Mouse (Mus musculus) layer of hippocampus, adult 2 months (tissue): Measurements from ENCODE around the gene Ppil6. TPM values are rescaled to one million over a fixed set of nuclear protein-coding genes. Genes with fewer than 3 reads are reported as not detected.
"Not testable (repeated sequence)": the region's sequence is repeated elsewhere in the genome, so short reads cannot be mapped to it uniquely, and the experiment has no call there.

Source experiments
- DNase-seq, 2 experiments: peaks; one replicate each; pipeline ENCODE4 v3.0.0; 2022; ENCODE audit warnings: low spot score in 2 of 2
- H3K27ac ChIP-seq: fragments of 200-600 bp; 2 replicates; pipeline ENCODE4 v1.8.1; 2022
- H3K4me3 ChIP-seq: fragments of 200-600 bp; 2 replicates; pipeline ENCODE4 v1.8.1; 2022; ENCODE audit warnings: mild to moderate bottlenecking
- CTCF ChIP-seq: fragments of 200-600 bp; conservative IDR thresholded peaks from 2 replicates; pipeline ENCODE4 v1.8.1; 2022; ENCODE audit warnings: antibody characterized with exemption, mild to moderate bottlenecking, moderate library complexity
- total RNA-seq, 2 experiments: library from RNA; stranded (reverse); gene quantifications; 2 replicates each; pipeline ENCODE4 v1.2.3; 2021

Ppil6 gene
- total RNA-seq, 2 experiments from 2014 or later, result 7.8 to 9.7 TPM

DNA sequence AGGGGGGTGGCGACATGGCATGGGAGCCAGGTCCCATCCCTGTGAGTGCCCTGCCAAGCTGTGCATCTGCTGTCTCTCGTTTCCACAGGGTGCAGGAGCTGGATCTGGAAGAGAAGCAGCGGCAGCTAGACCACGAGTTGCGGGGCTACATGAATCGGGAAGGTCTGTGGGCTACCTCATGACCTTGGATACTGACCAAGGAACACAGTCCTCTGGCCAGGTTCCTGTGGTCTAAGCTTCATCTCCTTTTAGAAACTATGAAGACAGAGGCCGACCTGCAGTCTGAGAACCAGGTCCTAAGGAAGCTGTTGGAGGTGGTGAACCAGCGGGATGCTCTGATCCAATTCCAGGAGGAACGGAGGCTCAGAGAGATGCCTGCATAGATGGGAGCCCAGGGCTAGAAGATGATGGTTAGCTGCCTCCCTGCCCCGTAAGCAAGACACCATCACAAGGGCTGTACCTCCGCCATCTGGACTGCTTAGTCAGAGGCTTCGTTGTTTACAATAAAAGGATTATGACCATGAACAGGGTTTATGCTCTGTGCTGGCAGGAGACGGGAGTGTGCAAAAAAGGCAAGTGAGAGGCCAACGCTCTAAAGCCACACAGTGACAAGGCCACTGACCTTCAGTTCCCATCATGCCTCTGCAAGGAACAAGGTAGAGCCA, 3.6 kb upstream of the Ppil6 start:
- no peak for TF ChIP-seq CTCF
- no peak overlapping the region for H3K27ac ChIP-seq
- DNase-seq, result no peak
- H3K4me3 ChIP-seq, result no peak overlapping the region

DNA sequence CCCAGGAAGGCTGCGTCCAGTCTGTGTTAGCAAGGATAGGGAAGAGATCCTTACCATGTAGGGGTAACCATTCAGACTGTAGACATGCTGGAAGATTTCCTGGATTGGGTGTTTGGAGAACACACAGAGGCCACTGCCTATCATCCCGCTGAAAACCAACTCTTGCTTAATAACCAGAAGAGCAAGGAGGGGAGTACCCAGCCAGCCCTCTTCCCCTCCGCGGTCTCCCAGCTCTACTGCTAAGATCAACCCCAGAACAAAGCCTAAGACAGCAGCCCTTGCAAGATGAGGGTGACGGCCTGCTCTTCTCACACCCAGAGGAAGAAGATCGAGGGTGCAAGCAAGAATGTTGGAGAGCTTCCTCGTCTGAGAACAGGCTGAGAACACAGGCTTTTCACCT, 1.4 kb upstream of the Ppil6 start:
- DNase-seq, result no peak
- H3K4me3 ChIP-seq, result peak overlapping the region; percentile 95
- no peak overlapping the region for H3K27ac ChIP-seq
- no peak for TF ChIP-seq CTCF

DNA sequence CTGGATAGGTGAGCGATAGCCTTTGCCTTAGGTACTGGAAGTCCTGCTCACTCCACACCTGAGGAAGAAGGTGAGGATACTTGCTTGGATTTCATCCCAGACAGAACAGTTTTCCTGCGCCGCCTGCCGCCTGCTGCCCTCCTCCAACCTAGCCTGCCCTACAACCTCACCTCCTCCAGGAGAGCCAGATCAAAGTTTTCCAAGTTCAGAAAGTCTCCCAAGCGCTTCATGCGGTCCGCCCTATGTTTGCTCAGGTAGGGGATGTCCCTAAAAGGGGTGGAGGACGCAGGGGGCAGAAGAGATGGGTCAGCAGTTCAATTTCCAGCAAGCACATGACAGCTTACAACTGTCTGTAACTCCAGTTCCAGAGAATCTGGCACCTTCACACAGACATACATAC, 945 bp upstream of the Ppil6 start:
- TF ChIP-seq CTCF, result 0 out of 2 replicates have a peak, but pooled peaks have one; percentile 8
- peak overlapping the region; percentile 95 for H3K4me3 ChIP-seq
- no peak for DNase-seq
- peak overlapping the region; percentile 89; the same call in 1 of the 2 replicates for H3K27ac ChIP-seq

DNA sequence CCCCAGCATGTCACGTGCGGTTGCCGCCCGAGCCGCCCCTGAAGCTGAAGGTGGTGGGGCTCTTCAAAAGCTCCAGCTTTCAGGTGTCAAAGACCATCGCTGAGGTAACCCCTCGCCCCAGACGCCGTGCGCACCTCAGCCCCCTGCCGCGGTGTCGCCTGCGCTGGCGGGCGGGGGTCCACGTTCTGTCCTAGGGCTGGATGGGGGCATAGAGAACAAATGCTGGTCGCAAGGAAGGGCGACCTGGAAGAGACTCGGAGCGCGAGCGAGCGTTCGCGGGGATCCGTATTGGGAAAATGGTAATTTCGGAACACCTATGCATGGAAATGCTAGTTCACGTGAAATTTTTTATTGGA, 257 bp downstream of the Ppil6 start:
- DNase-seq, result no peak
- Histone ChIP-seq H3K27ac (peak overlapping the region; percentile 89), H3K4me3 (peak overlapping the region; percentile 95)
- TF ChIP-seq CTCF, result no peak; the same call in 1 of the 2 replicates

DNA sequence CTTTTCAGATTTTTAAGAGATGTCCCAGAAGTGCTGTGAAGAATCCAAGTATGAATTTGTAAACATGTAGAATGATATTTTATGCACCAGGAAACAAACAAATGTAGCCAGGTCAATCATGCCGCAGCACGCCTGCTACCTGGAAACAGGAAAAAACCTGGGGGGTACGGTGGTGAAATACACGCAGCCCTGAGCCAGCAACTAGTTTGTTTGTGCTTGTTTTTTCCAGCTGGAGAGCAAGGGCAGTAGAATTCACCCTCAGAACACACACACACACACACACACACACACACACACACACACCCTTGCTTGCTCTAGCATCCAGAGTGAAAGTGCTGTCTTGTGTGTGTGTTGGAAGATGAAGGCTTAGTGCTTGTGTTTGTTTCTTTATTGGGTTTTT, 872 bp downstream of the Ppil6 start:
- peak overlapping the region; percentile 89; the same call in 1 of the 2 replicates for H3K27ac ChIP-seq
- no peak for TF ChIP-seq CTCF
- peak overlapping the region; percentile 95 for H3K4me3 ChIP-seq
- DNase-seq, result no peak

DNA sequence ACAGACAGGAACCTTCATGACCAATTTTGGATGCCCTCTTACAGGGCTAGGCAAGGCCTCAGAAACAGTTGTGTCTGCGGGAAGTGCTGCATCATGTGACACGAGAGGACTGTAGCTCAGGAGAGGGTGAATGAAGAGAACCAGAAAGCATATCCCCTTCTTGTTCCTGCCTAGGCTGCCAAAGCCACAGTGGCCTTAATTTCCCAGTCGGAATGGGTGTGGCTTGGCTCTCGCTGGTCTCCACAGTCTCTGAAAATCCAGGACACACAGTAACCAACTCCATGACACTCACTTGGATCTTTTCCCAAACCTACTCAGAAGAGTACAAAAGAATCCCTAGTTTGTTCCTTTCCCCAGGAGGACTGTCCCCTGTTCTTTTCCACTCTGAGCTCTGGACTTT, 10.7 kb downstream of the Ppil6 start:
- H3K27ac ChIP-seq, result peak overlapping the region; percentile 14; the same call in 1 of the 2 replicates
- DNase-seq, result peak in 1 of 2 experiments; percentile 55
- no peak for TF ChIP-seq CTCF
- no peak overlapping the region; the same call in 1 of the 2 replicates for H3K4me3 ChIP-seq

DNA sequence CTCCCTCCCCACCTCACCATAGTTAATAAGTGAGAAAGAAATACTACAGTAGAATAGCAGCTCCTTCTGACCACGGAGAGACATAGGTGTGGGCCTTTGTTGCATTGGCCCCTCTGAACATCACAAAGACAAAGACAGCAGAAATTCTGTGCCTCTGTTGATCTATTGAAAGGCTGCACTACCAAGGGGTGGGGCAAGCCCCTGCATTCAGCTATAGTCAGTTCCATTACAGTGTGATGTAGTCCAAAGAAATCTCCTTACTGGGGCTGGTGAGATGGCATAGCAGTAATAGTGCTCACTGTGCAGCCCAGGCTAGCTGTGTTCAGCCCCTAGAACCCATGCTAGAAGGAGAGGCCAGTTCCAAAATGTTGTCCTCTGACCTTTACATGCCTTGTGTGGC, 14.8 kb downstream of the Ppil6 start:
- no peak for DNase-seq
- H3K4me3 ChIP-seq, result no peak overlapping the region
- H3K27ac ChIP-seq, result no peak overlapping the region; the same call in 1 of the 2 replicates
- TF ChIP-seq CTCF, result no peak

DNA sequence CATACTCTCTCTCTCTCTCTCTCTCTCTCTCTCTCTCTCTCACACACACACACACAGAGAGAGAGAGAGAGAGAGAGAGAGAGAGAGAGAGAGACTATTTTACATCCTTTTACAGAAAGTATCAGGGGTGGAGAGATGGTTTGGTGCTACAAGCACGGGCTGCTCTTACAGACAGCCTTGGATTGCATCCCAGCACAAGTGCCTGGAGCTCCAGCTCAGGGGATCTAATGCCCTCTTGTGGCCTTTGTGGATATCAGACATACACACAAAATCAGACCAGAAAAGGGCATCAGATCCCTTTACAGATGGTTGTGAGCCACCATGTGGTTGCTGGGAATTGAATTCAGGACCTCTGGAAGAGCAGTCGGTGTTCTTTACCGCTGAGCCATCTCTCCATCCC, 15.2 kb downstream of the Ppil6 start:
- peak; percentile 85 for TF ChIP-seq CTCF
- DNase-seq, result peak; percentile 71 to 80
- H3K27ac ChIP-seq, H3K4me3 ChIP-seq: not testable (repeated sequence)

DNA sequence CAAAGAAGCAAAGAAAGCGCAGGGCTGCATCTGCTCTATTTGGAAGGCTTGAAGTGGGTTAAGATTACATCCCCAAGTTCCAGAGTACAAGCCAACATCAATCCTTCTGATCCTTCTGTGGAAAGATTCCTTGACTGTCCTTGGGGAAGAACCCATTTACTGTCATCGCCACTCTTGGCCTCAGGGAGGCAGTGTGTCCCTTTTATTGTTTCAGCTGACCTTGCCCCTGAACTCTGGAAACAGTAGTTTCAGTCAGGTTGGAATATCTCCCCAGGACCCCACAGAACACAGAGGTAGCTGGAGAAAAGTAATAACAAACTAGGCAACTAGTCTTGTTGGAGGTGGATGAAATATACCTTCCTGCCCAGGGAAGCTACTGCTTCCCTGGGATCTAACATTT, 18.9 kb downstream of the Ppil6 start:
- DNase-seq, result no peak
- Histone ChIP-seq H3K27ac (no peak overlapping the region), H3K4me3 (no peak overlapping the region)
- peak; percentile 69 for TF ChIP-seq CTCF

DNA sequence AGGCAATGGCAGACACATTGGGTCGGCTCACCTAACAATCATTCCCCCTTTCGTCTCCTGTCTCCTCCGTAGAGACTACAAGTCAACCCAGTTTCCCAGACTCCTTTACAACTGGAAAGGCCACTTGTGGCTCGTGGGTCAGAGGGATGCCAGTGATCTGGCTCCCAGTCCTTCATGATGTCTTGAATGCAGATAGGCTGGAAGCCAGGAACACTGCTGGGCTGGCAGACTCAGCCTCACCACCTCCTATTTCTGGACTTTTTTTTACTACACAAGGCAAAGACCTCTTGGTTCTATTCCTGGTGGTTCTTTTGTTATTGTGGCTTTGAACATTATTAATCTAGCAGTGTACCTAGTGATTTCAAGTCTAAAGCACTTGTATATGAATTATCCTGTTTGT, 24.1 kb downstream of the Ppil6 start:
- DNase-seq, result no peak
- no peak overlapping the region for H3K4me3 ChIP-seq
- TF ChIP-seq CTCF, result no peak
- no peak overlapping the region for H3K27ac ChIP-seq

DNA sequence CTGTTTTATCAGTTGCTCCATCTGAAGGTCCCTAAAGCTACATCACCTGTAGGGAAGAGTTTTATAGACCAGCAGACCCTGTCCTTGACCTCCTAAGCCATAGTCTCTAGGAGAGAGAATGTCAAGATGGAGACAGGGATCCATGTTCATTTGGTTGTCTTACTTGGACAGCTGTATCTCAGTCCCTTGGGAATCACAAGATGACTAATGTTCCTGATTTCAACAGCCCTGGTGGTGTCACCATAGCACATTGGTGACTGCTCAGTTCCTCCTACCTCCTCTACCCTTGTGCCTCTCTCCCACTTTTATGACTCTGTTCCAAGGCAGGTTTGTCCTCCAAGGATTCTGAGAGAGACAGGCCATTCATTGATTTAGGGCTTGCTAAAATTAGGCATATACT, 24.7 kb downstream of the Ppil6 start:
- Histone ChIP-seq H3K4me3 (no peak overlapping the region), H3K27ac (no peak overlapping the region)
- DNase-seq, result no peak
- TF ChIP-seq CTCF, result no peak

DNA sequence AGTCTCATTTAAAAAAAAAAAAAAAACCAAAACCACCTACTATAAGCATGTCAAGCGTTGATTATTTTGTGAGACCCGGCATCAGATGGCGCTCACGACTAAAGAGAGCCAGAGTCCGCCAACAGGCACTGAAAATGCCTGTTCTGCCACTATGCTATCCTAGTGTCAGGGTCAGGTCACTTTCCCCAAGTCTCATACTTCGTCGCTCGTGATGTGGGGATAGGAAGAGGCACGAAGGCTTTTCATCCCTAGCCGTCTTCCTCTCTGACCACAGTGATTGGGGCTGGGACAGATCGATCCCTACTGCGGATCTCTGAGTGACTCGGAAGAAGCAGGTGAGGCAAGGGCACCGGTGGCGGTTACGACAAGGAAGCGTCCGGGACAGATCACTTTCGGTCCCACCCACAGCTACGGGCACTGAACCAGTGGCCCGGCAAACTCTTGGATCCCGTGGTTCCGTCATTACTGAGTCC, 28.3 kb downstream of the Ppil6 start:
- peak; percentile 48 to 58 for DNase-seq
- TF ChIP-seq CTCF, result peak; percentile 77
- Histone ChIP-seq H3K4me3 (peak overlapping the region; percentile 73), H3K27ac (peak overlapping the region; percentile 100)

DNA sequence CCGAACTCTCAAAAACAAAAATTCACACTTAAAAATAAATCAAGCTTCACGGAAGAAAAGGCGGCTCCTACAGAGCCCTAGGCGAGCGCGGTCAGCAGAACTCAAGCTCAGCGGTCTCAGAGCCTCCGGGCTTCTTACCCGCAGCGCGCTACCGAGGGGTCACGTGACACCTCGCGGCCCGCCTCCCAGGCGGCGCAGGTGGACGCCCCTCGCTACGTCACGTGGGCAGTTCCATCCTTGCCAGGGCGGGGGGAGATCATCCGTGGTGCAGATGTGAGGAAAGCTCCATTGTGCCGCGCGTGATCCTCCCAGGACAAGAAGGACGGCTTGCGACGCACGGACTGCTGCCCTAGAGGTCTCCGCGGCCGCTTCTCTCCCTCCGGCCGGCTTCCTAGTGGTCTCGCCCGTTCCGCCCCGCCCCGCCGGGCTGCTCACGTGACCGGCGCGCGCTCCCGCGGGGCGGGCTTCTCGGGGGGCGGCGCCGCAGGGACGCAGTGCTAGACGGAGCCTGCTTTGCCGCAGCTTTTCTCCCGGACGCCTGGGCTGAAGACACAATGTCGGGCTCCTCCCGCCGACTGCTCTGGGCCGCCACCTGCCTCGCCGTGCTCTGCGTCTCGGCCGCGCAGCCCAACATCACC, 28.9 kb downstream of the Ppil6 start, which contains the start of gene Cd164:
Gene Cd164, plus strand, starts transcription at position 434 of the 638 bp plus-strand sequence.
- Histone ChIP-seq H3K4me3 (peak within 1 kb of the TSS; percentile 73), H3K27ac (peak within 1 kb of the TSS; percentile 100)
- DNase-seq, result peak; percentile 87 to 89
- no peak for TF ChIP-seq CTCF
